Mouse (Mus musculus) liver, adult (tissue): Measurements from ENCODE around the gene Prkci.

Experiments used
- GATA4 ChIP-seq: IDR thresholded peaks from 2 replicates; pipeline ENCODE4 v1.6.1; 2014; ENCODE audit warnings: mild to moderate bottlenecking, low read length; ENCODE audit not compliant: insufficient replicate concordance

Gene Prkci

GRCm38 (mm10) chr3:30982924-30983536 is 12.5 kb upstream of the Prkci start:
- no peak for TF ChIP-seq GATA4

DNA sequence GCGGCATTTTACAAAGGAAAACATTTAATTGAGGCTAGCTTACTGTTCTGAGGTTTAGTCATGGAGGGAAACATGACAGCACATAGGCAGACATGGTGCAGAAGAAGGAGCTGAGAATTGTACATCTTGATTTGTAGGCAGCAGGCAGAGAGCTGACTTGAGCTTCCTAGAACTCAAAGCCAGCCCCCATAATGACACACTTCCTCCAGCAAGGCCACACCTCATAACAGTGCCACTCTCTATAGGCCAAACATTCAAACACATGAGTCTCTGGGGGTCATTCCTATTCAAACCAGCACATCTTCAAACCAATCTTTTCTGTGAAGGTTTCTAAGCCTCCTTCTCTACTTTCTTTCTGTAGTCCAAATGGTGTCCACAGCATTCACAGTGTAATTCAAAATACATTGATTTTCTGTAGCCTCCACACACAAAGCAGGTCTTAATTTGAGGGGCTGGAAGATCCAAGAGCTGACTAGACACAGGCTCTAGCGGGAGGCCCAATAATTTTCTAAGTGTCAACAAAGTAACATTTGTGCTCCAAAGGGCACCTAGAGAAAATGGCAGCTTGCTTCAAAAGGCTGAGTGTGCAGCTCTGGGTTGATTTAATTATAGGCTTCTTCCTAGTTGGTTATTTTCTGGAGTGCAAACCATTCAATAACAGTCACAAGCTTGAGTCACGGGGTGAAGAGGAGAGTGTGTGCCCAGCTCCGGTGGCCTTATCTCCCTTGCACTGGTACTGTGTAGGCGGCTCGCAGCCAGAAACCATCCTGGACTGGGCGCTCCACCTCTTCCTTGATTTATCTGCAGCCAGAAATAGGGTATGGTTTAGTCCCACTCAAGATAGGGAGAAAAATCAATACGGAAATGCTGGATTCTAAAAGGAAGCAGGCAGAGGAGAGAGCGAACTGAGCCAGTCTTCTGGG is 7.9 kb upstream of the Prkci start:
- TF ChIP-seq GATA4: peak; percentile 76; the same call in 1 of the 2 replicates

DNA sequence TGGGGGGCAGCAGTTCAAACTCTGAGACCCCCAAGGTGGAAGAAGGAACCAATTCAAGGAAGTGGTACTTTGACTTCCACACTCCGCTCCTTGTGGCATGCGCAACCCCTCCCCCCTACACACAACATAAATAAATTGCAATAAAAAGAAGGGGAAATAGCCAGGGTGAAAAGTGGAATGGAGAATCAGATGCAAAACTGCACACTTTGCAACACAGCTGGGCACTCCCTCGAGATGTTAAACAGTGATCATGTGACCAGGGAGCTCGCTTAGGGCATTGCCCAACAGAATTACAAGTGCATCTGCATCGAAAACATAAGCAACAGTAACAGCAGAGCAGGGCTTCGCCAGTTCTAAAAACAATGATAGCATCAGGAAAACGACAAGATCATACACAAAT is 3.4 kb upstream of the Prkci start:
- TF ChIP-seq GATA4: no peak

- TF ChIP-seq GATA4: no peak
Observed at GRCm38 (mm10) chr3:30993066-30993573, 2.4 kb upstream of the Prkci start.

- TF ChIP-seq GATA4: no peak
Observed at GRCm38 (mm10) chr3:30994859-30995258, 688 bp upstream of the Prkci start.

DNA sequence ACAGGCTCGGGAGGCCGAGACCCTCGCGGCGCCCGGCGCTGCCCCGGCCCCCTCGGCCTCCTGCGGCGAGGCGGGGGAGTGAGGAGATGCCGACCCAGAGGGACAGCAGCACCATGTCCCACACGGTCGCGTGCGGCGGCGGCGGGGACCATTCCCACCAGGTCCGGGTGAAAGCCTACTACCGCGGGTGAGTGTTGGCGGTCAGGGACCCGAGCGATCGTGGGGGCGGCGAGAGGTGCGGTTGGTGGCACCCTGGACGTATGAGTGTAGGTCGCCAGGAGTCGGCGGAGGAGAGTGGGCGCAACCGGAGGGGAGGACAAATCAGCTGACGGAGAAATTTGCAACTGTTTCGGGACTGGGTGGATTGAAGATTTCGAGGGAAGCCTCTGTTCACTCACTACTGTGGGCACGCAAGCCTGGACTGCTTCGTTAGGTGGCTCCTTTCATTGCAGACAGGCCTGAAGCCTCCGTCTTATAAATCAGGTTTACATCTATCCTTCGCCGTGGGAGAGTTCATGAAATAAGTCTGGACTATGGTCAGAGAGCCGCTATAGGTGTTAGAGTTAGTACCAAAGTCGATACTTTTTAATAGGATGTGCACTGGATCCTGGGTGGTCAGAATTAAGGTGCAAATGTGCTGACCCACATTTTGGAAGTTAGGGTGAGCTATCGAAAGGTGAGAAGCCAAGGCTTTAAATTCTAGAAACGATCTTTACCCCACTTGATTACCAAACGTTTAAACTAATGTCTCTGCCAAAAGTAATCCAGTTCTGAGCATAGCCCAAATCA is 546 bp downstream of the Prkci start:
- no peak for TF ChIP-seq GATA4

DNA sequence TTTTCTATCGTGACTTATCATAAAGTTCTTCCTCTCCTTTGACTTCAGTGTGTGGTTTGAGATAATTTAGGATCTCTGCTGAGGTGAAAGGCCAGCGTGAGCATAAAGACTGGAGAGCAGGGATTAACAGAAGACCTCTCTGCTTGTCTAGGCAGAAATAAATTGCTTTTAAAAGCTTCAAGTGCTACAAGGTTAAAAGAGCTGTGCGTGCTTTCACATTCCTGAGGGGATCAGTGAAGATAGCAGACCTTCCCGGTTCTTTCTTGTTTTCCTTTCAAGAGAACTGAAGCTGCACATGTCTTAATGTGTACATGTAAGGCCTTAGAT is 1.1 kb downstream of the Prkci start:
- no peak for TF ChIP-seq GATA4

- TF ChIP-seq GATA4: no peak
Observed at GRCm38 (mm10) chr3:30999401-31000017, 4.0 kb downstream of the Prkci start.

DNA sequence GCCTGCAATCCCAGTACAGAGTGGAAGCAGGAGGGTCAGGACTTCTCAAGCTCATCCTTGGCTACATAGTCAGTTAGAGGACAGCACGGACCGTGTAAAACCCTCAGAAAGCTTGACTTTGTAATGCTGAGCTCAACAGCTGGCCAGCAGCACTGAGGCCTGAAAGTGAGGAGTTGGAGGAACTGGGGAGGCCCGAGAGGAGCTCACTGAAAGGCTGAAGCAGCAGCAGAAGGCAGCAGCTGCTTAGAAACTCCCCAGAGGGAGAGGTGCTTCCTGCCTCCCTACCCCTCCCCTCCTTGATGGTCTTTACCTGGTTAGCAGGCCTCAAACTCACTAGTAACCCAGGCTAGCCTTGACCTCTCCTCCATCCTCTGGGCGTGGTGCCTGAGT is 4.5 kb downstream of the Prkci start:
- TF ChIP-seq GATA4: no peak

DNA sequence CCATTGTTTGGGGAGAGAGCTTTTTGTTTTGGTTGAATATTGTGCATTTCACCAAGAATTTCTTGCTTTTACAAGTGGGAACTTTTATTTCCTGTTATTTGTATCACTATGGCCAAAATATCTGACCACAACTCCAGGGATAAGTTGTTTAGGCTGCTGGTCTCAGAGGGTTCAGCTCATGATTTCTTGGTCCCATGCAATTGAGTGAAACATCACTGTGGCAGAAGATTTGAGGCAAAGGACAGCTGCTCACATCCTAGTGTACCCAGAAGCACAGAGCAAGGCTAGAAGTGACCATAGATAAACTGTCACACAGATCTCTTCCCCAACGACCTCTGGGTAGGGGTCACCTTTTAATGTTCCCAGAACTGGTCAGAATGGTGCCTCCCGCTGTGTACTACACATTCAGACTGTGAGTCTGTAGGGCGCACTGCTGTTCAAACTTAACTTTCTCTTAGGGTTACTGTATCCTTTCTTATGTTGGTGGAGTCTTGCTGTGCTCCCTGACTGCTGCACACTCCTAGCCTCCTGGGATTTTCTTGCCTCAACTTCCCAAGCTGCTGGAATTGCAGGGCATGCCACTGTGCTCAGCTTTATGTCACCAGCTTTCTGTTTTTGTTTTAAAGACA is 5.6 kb downstream of the Prkci start:
- TF ChIP-seq GATA4: no peak

DNA sequence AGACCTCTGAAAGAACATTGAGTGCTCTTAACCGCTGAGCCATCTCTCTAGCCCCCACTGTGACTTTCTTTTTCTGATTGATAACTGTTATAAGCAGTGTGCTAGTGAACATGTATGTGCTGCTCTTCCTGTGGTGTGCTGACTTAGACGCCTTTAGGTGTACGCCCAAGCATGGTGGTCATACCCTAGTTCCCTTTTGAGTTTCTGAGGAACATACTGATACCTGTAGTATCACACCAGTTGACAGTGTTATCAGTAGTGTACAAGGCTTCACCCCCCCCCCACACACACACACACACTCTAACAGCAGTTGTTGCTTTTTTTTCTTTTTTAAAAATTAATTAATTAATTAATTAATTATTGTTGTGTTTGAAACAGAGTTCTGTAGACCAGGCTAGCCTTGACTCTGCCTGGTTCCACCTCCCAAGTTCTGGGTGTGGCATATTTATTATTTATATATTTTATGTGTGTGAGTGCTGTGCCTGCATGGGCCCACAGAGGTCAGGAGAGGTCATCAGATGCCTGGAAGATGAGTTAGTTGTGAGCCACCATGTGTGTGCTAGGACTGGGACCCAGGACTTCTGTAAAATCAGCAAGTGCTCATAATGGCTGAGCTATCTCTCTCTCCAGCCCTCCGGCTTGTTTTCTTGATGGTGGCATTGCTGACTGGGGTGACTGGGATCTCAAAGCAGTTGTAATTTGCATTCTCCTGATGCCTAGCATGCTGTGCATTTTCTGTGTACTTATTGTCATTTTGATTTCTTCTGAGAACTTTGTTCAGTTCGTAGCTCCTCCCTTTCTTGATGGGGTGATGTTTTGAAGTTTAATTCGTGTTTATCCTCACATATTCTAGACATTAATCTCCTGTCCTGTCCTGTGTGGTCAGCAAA is 9.0 kb downstream of the Prkci start:
- TF ChIP-seq GATA4: no peak

GRCm38 (mm10) chr3:31014374-31014773 is 18.8 kb downstream of the Prkci start:
- no peak for TF ChIP-seq GATA4

- no peak for TF ChIP-seq GATA4
Observed at GRCm38 (mm10) chr3:31015682-31016443, 20.3 kb downstream of the Prkci start.
